Mouse (Mus musculus): Measurements from ENCODE around the gene Traf6. TPM values are rescaled to one million over a fixed set of nuclear protein-coding genes. Genes with fewer than 3 reads are reported as not detected.

Gene Traf6
- polyA plus RNA-seq (2015; fragmentation: Nextera tagmentation; extraction: Ambion mirVana) = 4.0 and 4.8 TPM in 2 replicates

DNA sequence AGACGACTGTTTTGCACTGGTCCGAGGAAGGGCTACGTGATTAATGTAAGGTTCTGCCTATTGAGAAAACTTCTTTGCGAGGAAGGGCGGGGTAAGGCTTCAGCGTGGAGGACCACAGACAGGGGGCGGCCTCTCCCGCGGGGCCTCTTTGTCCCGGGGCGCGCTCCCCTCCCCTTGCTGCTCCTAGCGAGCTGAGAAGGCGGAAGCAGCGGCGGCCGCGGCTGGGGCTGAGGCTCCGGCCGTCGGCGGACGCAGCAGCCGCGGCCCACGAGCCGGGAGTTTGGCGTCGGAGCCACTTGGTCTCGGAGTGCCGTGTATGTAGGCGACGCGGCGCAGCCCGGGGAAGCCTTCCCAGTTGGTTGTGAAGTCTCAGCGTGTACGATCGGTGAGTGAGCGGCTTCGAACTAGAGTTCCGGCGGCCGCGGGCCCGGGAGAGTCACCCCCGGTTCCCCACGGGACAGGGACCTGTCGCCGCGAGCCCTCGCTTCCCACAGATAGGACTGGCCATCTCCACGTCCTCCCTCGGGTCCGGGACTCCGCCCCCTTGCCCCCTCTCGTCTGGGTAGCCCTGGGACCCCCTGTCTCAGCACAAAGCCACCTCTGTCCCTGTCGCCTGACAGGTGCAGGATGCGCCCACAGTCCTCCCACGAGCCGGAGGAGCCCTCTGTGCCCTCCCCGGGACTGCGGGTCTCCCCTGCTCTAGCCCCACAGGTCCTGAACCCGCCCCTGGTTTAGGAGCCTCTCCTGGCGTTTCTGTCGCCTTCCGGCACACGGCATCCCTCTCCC lies at the start of gene Traf6:
Gene Traf6, plus strand, starts transcription at position 194 of the 786 bp plus-strand sequence.

DNA sequence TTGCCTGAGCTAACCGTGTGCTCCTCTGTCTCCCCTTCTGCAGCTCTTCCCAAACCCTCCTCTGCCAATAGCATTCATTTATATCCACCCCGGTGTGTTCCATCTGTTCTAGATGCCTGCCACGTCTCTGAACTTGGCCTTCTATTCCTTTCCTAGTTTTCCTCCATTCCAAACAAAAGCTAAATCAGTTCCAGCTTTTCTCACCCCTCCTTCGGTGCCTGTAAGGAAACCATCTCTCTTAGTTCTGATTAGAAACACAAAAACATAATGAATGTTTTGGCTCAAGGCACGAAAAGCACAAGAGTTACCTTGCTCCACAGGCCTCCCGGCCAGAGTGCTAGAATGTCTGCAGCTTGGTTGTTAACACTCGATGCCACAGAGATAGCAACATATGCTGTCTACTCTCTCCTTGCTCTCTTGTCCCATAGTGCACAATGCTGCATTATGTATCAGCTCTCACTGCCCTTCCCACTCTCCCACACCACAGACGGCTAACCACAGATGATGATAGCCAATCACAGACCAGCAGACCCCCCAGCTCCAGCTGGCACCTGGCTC lies 29.0 kb upstream of the Traf6 start, which contains the start of the genes Rag1 and B230118H07Rik:
Gene Rag1, minus strand, starts transcription at position 388 of the 558 bp plus-strand sequence.
Gene B230118H07Rik, minus strand, starts transcription at position 419 of the 558 bp plus-strand sequence.

Other genes starting within 250 kb of the Traf6 start
- gene Rag2, start 53.7 kb upstream of the Traf6 start, polyA plus RNA-seq (2015; fragmentation: Nextera tagmentation; extraction: Ambion mirVana) = not detected in 2 replicates
- gene Rag1, start 28.9 kb upstream of the Traf6 start, polyA plus RNA-seq (2015; fragmentation: Nextera tagmentation; extraction: Ambion mirVana) = not detected in 2 replicates
- gene B230118H07Rik, start 28.9 kb upstream of the Traf6 start, polyA plus RNA-seq (2015; fragmentation: Nextera tagmentation; extraction: Ambion mirVana) = 69.5 and 76.4 TPM in 2 replicates
- gene Prr5l, start 204.6 kb downstream of the Traf6 start, polyA plus RNA-seq (2015; fragmentation: Nextera tagmentation; extraction: Ambion mirVana) = 2.3 and 2.8 TPM in 2 replicates
- gene Commd9, start 207.8 kb downstream of the Traf6 start, polyA plus RNA-seq (2015; fragmentation: Nextera tagmentation; extraction: Ambion mirVana) = 32.9 and 37.4 TPM in 2 replicates